Mouse (Mus musculus) MEL (cell line): Measurements from ENCODE around the gene Tox4.

Experiments used
- BHLHE40 ChIP-seq: IDR thresholded peaks from 2 replicates; pipeline ENCODE4 v1.6.1; 2012; ENCODE audit warnings: low read depth, mild to moderate bottlenecking, inconsistent platforms, low read length, improper control_type of control experiment, borderline replicate concordance
- CTCF ChIP-seq, 3 experiments: IDR thresholded peaks in 2 of 3; conservative IDR thresholded peaks in 1 of 3; 2 replicates each; pipeline ENCODE4 v1.5.1; 2011 to 2012; ENCODE audit warnings: low read length in 3 of 3, low read depth in 2 of 3, mild to moderate bottlenecking in 2 of 3, improper control_type of control experiment in 1 of 3, inconsistent platforms in 1 of 3, mixed read lengths in 1 of 3, moderate library complexity in 1 of 3; ENCODE audit not compliant: control insufficient read depth in 1 of 3, insufficient read depth in 1 of 3, poor library complexity in 1 of 3, severe bottlenecking in 1 of 3
- ELF1 ChIP-seq: IDR thresholded peaks from 2 replicates; pipeline ENCODE4 v1.6.1; 2014; ENCODE audit warnings: low read depth, mild to moderate bottlenecking, inconsistent platforms, low read length, improper control_type of control experiment, moderate library complexity
- EP300 ChIP-seq, 2 experiments: IDR thresholded peaks; 2 replicates each; pipeline ENCODE4 v1.6.1; 2011; ENCODE audit warnings: improper control_type of control experiment in 2 of 2, low read length in 2 of 2, low read depth in 1 of 2, mild to moderate bottlenecking in 1 of 2
- GABPA ChIP-seq: IDR thresholded peaks from 2 replicates; pipeline ENCODE4 v1.6.1; 2012; ENCODE audit warnings: low read depth, mild to moderate bottlenecking, inconsistent platforms, low read length, improper control_type of control experiment, moderate library complexity
- HCFC1 ChIP-seq: IDR thresholded peaks from 2 replicates; pipeline ENCODE4 v1.6.1; 2012; ENCODE audit warnings: low read depth, mild to moderate bottlenecking, inconsistent platforms, low read length, improper control_type of control experiment, moderate library complexity
- MXI1 ChIP-seq: IDR thresholded peaks from 2 replicates; pipeline ENCODE4 v1.6.1; 2011; ENCODE audit warnings: mild to moderate bottlenecking, low read depth, low read length, improper control_type of control experiment
- POLR2A ChIP-seq, 2 experiments: IDR thresholded peaks; 2 replicates each; pipeline ENCODE4 v1.6.1; 2011 to 2012; ENCODE audit warnings: low read length in 2 of 2, mild to moderate bottlenecking in 2 of 2, control low read depth in 1 of 2, improper control_type of control experiment in 1 of 2, low read depth in 1 of 2, moderate library complexity in 1 of 2; ENCODE audit not compliant: control insufficient read depth in 1 of 2, insufficient read depth in 1 of 2, poor library complexity in 1 of 2
- RAD21 ChIP-seq: IDR thresholded peaks from 2 replicates; pipeline ENCODE4 v1.6.1; 2011; ENCODE audit warnings: mild to moderate bottlenecking, low read depth, low read length, improper control_type of control experiment
- RCOR1 ChIP-seq: IDR thresholded peaks from 2 replicates; pipeline ENCODE4 v1.6.1; 2012; ENCODE audit warnings: low read depth, mild to moderate bottlenecking, inconsistent platforms, low read length, improper control_type of control experiment
- SMC3 ChIP-seq: IDR thresholded peaks from 2 replicates; pipeline ENCODE4 v1.6.1; 2011; ENCODE audit warnings: low read depth, low read length, improper control_type of control experiment
- TAL1 ChIP-seq: IDR thresholded peaks from 2 replicates; pipeline ENCODE4 v1.6.1; 2012; ENCODE audit warnings: mild to moderate bottlenecking, inconsistent platforms, low read length, moderate library complexity, mixed read lengths
- ZKSCAN1 ChIP-seq: IDR thresholded peaks from 2 replicates; pipeline ENCODE4 v1.6.1; 2012; ENCODE audit warnings: low read depth, mild to moderate bottlenecking, inconsistent platforms, low read length, improper control_type of control experiment, moderate library complexity

DNA sequence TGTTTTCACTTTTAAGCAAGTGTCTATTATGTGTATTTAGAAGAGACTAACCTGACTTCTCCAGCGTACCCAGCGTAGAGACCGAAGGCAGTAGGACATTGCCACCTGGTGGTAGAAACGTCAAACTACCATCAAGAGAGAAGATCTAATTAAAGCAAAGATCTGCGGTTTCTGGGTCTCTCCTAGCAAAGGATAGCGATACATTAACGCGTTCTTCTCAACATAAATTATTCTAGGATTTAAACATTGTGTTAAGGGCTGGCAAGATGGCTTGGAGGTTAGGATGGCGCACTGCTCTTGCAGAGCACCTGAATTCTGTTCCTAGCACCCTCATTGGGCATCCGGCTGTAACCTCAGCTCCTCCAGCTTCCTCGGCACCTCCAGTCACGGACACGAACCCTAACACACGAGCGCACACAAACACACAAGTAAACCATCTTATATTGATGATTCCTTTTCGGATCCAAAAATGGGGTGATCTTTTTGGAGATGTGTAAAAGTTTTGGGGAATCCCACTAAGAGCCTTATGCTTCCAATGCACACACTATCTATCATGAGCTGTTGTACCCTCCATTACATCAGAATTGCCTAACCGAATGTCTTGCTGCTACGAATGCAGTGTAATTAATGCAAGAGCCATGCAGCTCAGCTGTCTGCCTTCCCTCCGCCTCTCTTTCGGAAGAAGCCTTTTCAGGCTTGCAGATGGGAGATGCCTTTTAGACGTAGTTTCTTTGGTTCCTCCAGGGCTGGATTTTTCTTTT is 60.0 kb downstream of the Tox4 start:
- TF ChIP-seq HCFC1: no peak
- TF ChIP-seq RCOR1: no peak
- peak; percentile 78 to 95 (median 78) for TF ChIP-seq CTCF (IDR thresholded peaks at IDR 0.05 in 2 of 3, conservative IDR thresholded peaks at IDR 0.05 in 1 of 3; ENCODE audit: control insufficient read depth in 1 of 3, insufficient read depth in 1 of 3, low read depth in 2 of 3, low read length in 3 of 3, poor library complexity in 1 of 3, severe bottlenecking in 1 of 3)
- peak; percentile 95 for TF ChIP-seq SMC3
- no peak for TF ChIP-seq BHLHE40
- TF ChIP-seq MXI1: no peak
- no peak for TF ChIP-seq POLR2A (IDR thresholded peaks at IDR 0.05; ENCODE audit: control insufficient read depth in 1 of 2, insufficient read depth in 1 of 2, low read depth in 1 of 2, low read length in 2 of 2, poor library complexity in 1 of 2)
- peak; percentile 95 for TF ChIP-seq RAD21
- TF ChIP-seq ELF1: no peak
- TF ChIP-seq ZKSCAN1: no peak
- no peak for TF ChIP-seq EP300 (IDR thresholded peaks at IDR 0.05; ENCODE audit: low read depth in 1 of 2, low read length in 2 of 2)
- TF ChIP-seq GABPA: no peak
- no peak for TF ChIP-seq TAL1
